Mouse (Mus musculus) limb, embryonic 12.5 days (tissue): ENCODE measurements at regions not wholly inside any gene's neighbourhood (a gene's known extent, or its start where the extent isn't known, plus 50 kb on each side); places are given as distances from the start of the nearest gene placed in this dataset.

Source experiments
- ATAC-seq: fragments of 200-750 bp; cut with Nextera tagmentation; 2 replicates; pipeline ENCODE4 v1.8.0; 2017; ENCODE audit warnings: low read depth, moderate TSS enrichment; ENCODE audit not compliant: insufficient number of reproducible peaks, insufficient read depth, low FRiP score, low TSS enrichment
- H3K27ac ChIP-seq: fragments of 300-500 bp; sonication (generic); 2 replicates; pipeline ENCODE4 v1.5.1; 2016; ENCODE audit warnings: mild to moderate bottlenecking, moderate library complexity
- H3K27me3 ChIP-seq: fragments of 300-500 bp; sonication (generic); 2 replicates; pipeline ENCODE4 v1.6.1; 2016; ENCODE audit warnings: mild to moderate bottlenecking, moderate library complexity
- H3K36me3 ChIP-seq: fragments of 300-500 bp; sonication (generic); 2 replicates; pipeline ENCODE4 v1.6.1; 2016; ENCODE audit warnings: mild to moderate bottlenecking, moderate library complexity
- H3K4me1 ChIP-seq: fragments of 300-500 bp; sonication (generic); replicated peaks from 2 replicates; pipeline ENCODE4 v1.6.1; 2016
- H3K4me2 ChIP-seq: fragments of 300-500 bp; sonication (generic); 2 replicates; pipeline ENCODE4 v1.6.1; 2016; ENCODE audit warnings: mild to moderate bottlenecking, moderate library complexity
- H3K4me3 ChIP-seq: fragments of 300-500 bp; sonication (generic); replicated peaks from 2 replicates; pipeline ENCODE4 v1.5.1; 2016; ENCODE audit warnings: mild to moderate bottlenecking
- H3K9ac ChIP-seq: fragments of 300-500 bp; sonication (generic); replicated peaks from 2 replicates; pipeline ENCODE4 v1.6.1; 2016; ENCODE audit warnings: mild to moderate bottlenecking, moderate library complexity
- H3K9me3 ChIP-seq: fragments of 300-500 bp; sonication (generic); 2 replicates; pipeline ENCODE4 v1.6.1; 2016; ENCODE audit warnings: mild to moderate bottlenecking, moderate library complexity
- WGBS: fragments of 180-500 bp; shearing (Covaris S2); methylation state at CpG from one replicate; pipeline ENCODE4 v1.1.7; 2016; 5-methylcytosine and 5-hydroxymethylcytosine counted together

DNA sequence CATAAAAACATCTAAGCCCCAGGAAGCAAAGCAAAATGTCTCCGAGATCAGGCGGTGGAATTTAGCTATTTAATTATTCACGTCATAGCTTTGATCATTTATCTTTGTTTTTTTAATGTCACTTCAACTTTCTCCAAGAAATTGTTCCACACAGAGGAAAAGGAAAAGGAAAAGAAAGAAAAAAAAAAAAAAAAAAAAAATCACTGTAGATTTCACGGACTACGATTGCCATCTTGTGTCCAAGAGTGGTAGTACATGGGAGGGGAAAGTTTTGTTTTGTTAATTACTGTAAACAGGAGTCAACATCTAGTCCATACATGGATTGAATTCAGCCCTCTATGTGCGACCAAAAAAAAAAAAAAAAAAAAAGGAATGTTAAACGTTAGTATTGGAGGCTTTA, 114.4 kb upstream of the Usp25 start:
- no peak overlapping the region for H3K27ac ChIP-seq
- H3K36me3 ChIP-seq = no peaks in the 10 kb centered on the region
- H3K9ac ChIP-seq = no peak overlapping the region
- peaks cover 6% of the 10 kb centered on the region; the same call in 1 of the 2 replicates for H3K4me1 ChIP-seq
- no peaks in the 10 kb centered on the region for H3K27me3 ChIP-seq
- no peak for ATAC-seq
- 9% methylated on average over 7 of the region's 7 CpGs for WGBS
- no peak overlapping the region for H3K4me3 ChIP-seq
- no peak overlapping the region for H3K4me2 ChIP-seq
- H3K9me3 ChIP-seq = no peaks in the 10 kb centered on the region

- H3K9ac ChIP-seq = no peak overlapping the region
- H3K36me3 ChIP-seq = no peaks in the 10 kb centered on the region
- no peak for ATAC-seq
- peak overlapping the region; percentile 48 for H3K4me2 ChIP-seq
- no peak overlapping the region for H3K4me3 ChIP-seq
- 8% methylated on average over 13 of the region's 13 CpGs for WGBS
- H3K4me1 ChIP-seq = peaks cover 6% of the 10 kb centered on the region; the same call in 1 of the 2 replicates
- H3K27me3 ChIP-seq = no peaks in the 10 kb centered on the region
- H3K27ac ChIP-seq = no peak overlapping the region
- H3K9me3 ChIP-seq = no peaks in the 10 kb centered on the region
These were observed 117.2 kb upstream of the Usp25 start for GRCm38 (mm10) chr16:76896305-76896704.

GRCm38 (mm10) chr16:76895781-76896180, 117.7 kb upstream of the Usp25 start:
- no peaks in the 10 kb centered on the region for H3K27me3 ChIP-seq
- no peak for ATAC-seq
- no peaks in the 10 kb centered on the region for H3K36me3 ChIP-seq
- no peaks in the 10 kb centered on the region for H3K9me3 ChIP-seq
- no peak overlapping the region for H3K4me3 ChIP-seq
- no peak overlapping the region for H3K4me2 ChIP-seq
- H3K4me1 ChIP-seq = peaks cover 6% of the 10 kb centered on the region; the same call in 1 of the 2 replicates
- no peak overlapping the region for H3K27ac ChIP-seq
- WGBS = 48% methylated on average over 5 of the region's 5 CpGs
- no peak overlapping the region for H3K9ac ChIP-seq

GRCm38 (mm10) chr16:76878576-76878975, 134.9 kb upstream of the Usp25 start:
- no peak overlapping the region for H3K9ac ChIP-seq
- no peaks in the 10 kb centered on the region for H3K27me3 ChIP-seq
- no peaks in the 10 kb centered on the region for H3K4me1 ChIP-seq
- no peak overlapping the region for H3K4me2 ChIP-seq
- no peak for ATAC-seq
- 69% methylated on average over 2 of the region's 2 CpGs for WGBS
- H3K27ac ChIP-seq = no peak overlapping the region
- H3K9me3 ChIP-seq = no peaks in the 10 kb centered on the region
- no peaks in the 10 kb centered on the region for H3K36me3 ChIP-seq
- no peak overlapping the region for H3K4me3 ChIP-seq

DNA sequence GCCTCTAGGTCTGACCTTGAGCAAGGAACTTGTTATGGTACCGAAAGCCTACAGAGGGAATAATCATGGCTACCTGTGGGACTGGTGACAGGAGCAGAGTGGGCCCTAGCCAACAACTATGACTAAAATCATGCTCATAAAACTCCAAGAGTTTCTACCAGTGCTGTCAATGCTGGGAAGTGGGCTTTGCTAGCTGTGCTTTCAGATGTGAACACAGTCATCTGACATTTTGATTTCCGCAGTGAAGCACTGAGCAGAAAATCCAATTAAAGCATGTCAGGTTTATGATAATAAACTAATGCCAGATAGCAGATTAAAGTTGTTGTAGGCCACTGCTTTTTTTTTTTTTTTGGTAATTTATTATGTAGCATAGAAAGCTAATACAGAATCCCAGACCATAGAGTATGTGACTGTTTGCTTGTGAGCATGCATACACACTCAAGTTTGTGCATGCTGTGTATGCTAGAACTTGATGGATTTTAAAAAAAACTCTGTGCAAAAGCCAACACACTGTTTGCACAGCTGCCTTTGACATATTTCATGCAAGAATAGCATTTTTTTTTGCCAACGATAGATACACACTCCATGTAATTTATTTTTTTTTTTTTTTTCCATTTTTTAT, 138.0 kb upstream of the Usp25 start:
- H3K27me3 ChIP-seq = no peaks in the 10 kb centered on the region
- ATAC-seq = no peak
- WGBS = 95% methylated on average over 3 of the region's 3 CpGs
- H3K9ac ChIP-seq = no peak overlapping the region
- H3K27ac ChIP-seq = no peak overlapping the region
- no peaks in the 10 kb centered on the region for H3K9me3 ChIP-seq
- H3K4me1 ChIP-seq = no peaks in the 10 kb centered on the region
- H3K4me2 ChIP-seq = no peak overlapping the region
- H3K4me3 ChIP-seq = no peak overlapping the region
- no peaks in the 10 kb centered on the region for H3K36me3 ChIP-seq

GRCm38 (mm10) chr16:76866465-76866802, 147.1 kb upstream of the Usp25 start:
- Histone ChIP-seq H3K27ac (no peak overlapping the region), H3K27me3 (no peaks in the 10 kb centered on the region), H3K36me3 (no peaks in the 10 kb centered on the region), H3K4me1 (no peaks in the 10 kb centered on the region), H3K9ac (no peak overlapping the region), H3K4me3 (no peak overlapping the region), H3K9me3 (no peaks in the 10 kb centered on the region), H3K4me2 (no peak overlapping the region)
- ATAC-seq = no peak
- 45% methylated on average over 4 of the region's 4 CpGs for WGBS

DNA sequence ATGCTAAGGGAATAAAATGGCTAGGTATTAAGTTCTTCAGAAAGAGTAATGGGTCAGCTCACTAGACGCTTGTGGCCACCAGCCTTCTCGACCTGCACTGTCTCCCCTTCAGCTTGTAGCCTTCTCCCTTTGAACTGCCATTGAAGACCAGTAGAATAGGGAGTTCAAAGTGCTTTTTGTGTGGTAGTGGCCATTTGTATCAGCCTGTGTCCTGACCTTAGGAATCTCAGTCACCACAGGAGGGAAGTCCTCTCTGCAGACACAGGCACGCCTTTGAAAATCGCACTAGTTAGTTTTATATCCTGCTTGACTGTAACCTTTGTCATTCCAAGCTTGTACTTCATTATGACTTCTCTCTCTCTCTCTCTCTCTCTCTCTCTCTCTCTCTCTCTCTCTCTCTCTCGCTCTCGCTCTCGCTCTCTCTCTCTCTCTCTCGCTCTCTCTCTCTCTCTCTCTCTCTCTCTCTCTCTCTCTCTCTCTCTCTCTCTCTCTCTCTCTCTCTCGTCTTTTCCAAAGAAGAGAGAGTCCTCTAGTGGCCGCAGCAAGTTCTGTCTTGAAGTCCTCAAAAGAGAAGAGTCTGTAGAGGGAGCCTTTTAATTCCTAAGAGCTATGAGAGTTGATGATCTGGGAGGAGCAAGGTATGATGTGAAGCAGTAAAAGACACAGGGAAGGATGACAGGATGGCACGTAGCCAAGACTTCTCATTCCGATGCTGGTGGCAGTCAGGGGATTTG, 147.6 kb upstream of the Usp25 start:
- 20% methylated on average over 8 of the region's 12 CpGs for WGBS
- ATAC-seq = no peak
- peak overlapping the region; percentile 48 for H3K4me2 ChIP-seq

GRCm38 (mm10) chr16:76864392-76864791, 149.1 kb upstream of the Usp25 start:
- no peaks in the 10 kb centered on the region for H3K9me3 ChIP-seq
- H3K36me3 ChIP-seq = no peaks in the 10 kb centered on the region
- H3K4me3 ChIP-seq = no peak overlapping the region
- H3K4me2 ChIP-seq = no peak overlapping the region
- no peak for ATAC-seq
- H3K27ac ChIP-seq = no peak overlapping the region
- H3K27me3 ChIP-seq = no peaks in the 10 kb centered on the region
- no peak overlapping the region for H3K9ac ChIP-seq
- 91% methylated on average over 3 of the region's 3 CpGs for WGBS
- H3K4me1 ChIP-seq = no peaks in the 10 kb centered on the region

More for the DNA sequence above, 147.6 kb upstream of the Usp25 start:
- Histone ChIP-seq H3K27me3 (no peaks in the 10 kb centered on the region), H3K9ac (no peak overlapping the region), H3K36me3 (no peaks in the 10 kb centered on the region), H3K4me1 (no peaks in the 10 kb centered on the region), H3K9me3 (no peaks in the 10 kb centered on the region), H3K27ac (no peak overlapping the region), H3K4me3 (0 out of 2 replicates have a peak overlapping the region, but pooled peaks have one; percentile 11)

DNA sequence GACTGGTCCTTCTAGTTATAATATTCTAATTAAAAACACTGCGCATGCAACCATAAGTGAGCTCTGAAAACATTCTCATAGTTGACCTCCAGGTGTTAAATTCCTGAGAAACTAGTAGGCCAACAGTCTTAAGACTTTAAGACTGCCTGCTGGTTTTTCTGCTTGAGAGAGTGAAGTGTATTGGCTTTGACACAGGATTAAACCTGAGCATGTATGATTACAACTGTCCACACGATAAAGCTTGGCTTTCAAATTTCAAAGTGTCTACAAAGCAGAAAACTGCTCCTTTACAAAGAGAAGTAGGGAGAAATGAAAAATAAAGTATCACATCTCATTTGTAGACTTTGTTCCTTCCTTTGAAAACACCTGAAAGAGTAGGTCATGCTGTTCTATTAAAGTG, 157.7 kb upstream of the Usp25 start:
- Histone ChIP-seq H3K9me3 (no peaks in the 10 kb centered on the region), H3K36me3 (no peaks in the 10 kb centered on the region), H3K9ac (no peak overlapping the region), H3K27me3 (no peaks in the 10 kb centered on the region), H3K4me2 (no peak overlapping the region), H3K27ac (no peak overlapping the region), H3K4me3 (no peak overlapping the region), H3K4me1 (no peaks in the 10 kb centered on the region)
- 78% methylated on average over 2 of the region's 2 CpGs for WGBS
- no peak for ATAC-seq

GRCm38 (mm10) chr16:76851396-76851795, 162.1 kb upstream of the Usp25 start:
- H3K4me1 ChIP-seq = no peaks in the 10 kb centered on the region
- whole genome bisulfite sequencing = 81% methylated on average over 3 of the region's 3 CpGs
- H3K27me3 ChIP-seq = no peaks in the 10 kb centered on the region
- H3K9ac ChIP-seq = no peak overlapping the region
- H3K4me2 ChIP-seq = no peak overlapping the region
- no peaks in the 10 kb centered on the region for H3K9me3 ChIP-seq
- no peak overlapping the region for H3K27ac ChIP-seq
- no peak for ATAC-seq
- no peaks in the 10 kb centered on the region for H3K36me3 ChIP-seq
- H3K4me3 ChIP-seq = no peak overlapping the region

DNA sequence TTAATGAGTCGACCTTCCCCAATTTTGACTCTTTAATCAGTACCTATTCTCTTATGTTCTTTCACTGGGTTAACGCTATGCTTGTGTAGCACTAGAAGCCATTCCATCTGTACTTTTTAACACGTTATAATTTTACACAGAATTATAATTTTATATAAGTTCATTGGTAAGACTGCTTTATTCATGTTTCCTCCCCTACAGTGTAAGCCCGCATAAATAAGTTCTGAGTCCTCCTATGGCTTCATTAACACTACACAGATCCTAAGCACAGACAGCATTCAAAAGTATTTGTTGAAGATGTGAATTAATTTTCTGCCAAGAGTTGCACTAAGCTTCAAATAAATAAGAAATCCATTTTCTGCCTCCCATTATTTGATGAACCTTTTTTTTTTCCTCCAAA, 176.1 kb upstream of the Usp25 start:
- Histone ChIP-seq H3K36me3 (no peaks in the 10 kb centered on the region), H3K9me3 (no peaks in the 10 kb centered on the region), H3K4me1 (no peaks in the 10 kb centered on the region), H3K4me3 (no peak overlapping the region), H3K9ac (no peak overlapping the region), H3K27me3 (no peaks in the 10 kb centered on the region), H3K4me2 (no peak overlapping the region), H3K27ac (no peak overlapping the region)
- ATAC-seq = no peak
- WGBS = 81% methylated on average over 4 of the region's 4 CpGs

DNA sequence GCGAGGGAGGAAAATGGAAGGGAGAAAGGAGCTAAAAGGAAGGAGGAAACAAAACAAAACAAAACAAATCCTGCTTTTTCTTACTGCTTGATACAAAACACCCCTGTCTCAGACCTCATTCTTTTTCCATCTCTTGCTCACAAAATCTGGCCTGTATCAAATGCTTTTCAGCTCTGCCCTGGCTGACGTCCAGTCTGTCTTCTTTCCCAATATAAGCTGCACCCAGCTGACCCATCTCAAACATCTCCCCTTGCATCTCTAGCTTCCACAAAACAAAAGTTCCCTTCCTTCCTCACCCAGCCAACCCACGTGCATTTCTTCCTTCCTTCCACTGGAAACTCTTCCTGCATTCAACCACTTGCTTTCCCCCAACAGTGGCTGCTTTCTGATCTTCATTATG, 183.1 kb upstream of the Usp25 start:
- Histone ChIP-seq H3K36me3 (no peaks in the 10 kb centered on the region), H3K27ac (no peak overlapping the region), H3K4me2 (no peak overlapping the region), H3K9ac (no peak overlapping the region), H3K27me3 (no peaks in the 10 kb centered on the region), H3K4me1 (no peaks in the 10 kb centered on the region), H3K9me3 (0 out of 2 replicates have a peak, but pooled peaks cover 3% of the 10 kb centered on the region), H3K4me3 (no peak overlapping the region)
- ATAC-seq = no peak
- 39% methylated on average over 3 of the region's 3 CpGs for WGBS
